Mouse (Mus musculus): ENCODE measurements around the gene 4930451I11Rik.
A peak's percentile ranks its signal among the peaks of the same experiment; 100 is the strongest.

The 4930451I11Rik gene

GRCm38 (mm10) chr7:126800269-126801056 lies 31.0 kb downstream of the 4930451I11Rik start:
- DNase-seq (ENCODE audit: low spot score in 2 of 2) = no peak

GRCm38 (mm10) chr7:126799468-126800268 lies 31.8 kb downstream of the 4930451I11Rik start:
- DNase-seq (ENCODE audit: low spot score in 2 of 2) = no peak

GRCm38 (mm10) chr7:126799050-126799467 lies 32.4 kb downstream of the 4930451I11Rik start:
- DNase-seq (ENCODE audit: low spot score in 2 of 2) = peak; percentile 96

- DNase-seq (ENCODE audit: low spot score in 2 of 2) = peak in 1 of 2 experiments; percentile 24
Measured at GRCm38 (mm10) chr7:126798127-126799049, 33.1 kb downstream of the 4930451I11Rik start.

GRCm38 (mm10) chr7:126797411-126798126 lies 33.9 kb downstream of the 4930451I11Rik start, which contains the start of gene Fam57b:
TSS of gene Fam57b (plus strand) at chr7:126797668.
- no peak for DNase-seq (ENCODE audit: low spot score in 2 of 2)

GRCm38 (mm10) chr7:126796350-126796932 lies 35.0 kb downstream of the 4930451I11Rik start:
- peak; percentile 32 to 53 for DNase-seq (ENCODE audit: low spot score in 2 of 2)

GRCm38 (mm10) chr7:126795387-126796317 lies 35.8 kb downstream of the 4930451I11Rik start:
- no peak for DNase-seq (ENCODE audit: low spot score in 2 of 2)

GRCm38 (mm10) chr7:126794271-126794605 lies 37.2 kb downstream of the 4930451I11Rik start:
- no peak for DNase-seq (ENCODE audit: low spot score in 2 of 2)

GRCm38 (mm10) chr7:126793456-126794270 lies 37.8 kb downstream of the 4930451I11Rik start:
- DNase-seq (ENCODE audit: low spot score in 2 of 2) = no peak

- DNase-seq (ENCODE audit: low spot score in 2 of 2) = no peak
Measured at GRCm38 (mm10) chr7:126792721-126793443, 38.6 kb downstream of the 4930451I11Rik start.

- peak; percentile 95 to 97 for DNase-seq (ENCODE audit: low spot score in 2 of 2)
Measured at GRCm38 (mm10) chr7:126791851-126792720, 39.4 kb downstream of the 4930451I11Rik start, which contains the start of gene Ppp4c. TSS of gene Ppp4c (minus strand) at chr7:126792496.

GRCm38 (mm10) chr7:126789141-126789540 lies 42.3 kb downstream of the 4930451I11Rik start:
- no peak for DNase-seq (ENCODE audit: low spot score in 2 of 2)

GRCm38 (mm10) chr7:126786142-126786541 lies 45.3 kb downstream of the 4930451I11Rik start:
- no peak for DNase-seq (ENCODE audit: low spot score in 2 of 2)

GRCm38 (mm10) chr7:126785056-126785455 lies 46.4 kb downstream of the 4930451I11Rik start:
- DNase-seq (ENCODE audit: low spot score in 2 of 2) = no peak

- DNase-seq (ENCODE audit: low spot score in 2 of 2) = no peak
Measured at GRCm38 (mm10) chr7:126784469-126784868, 47.0 kb downstream of the 4930451I11Rik start.

- no peak for DNase-seq (ENCODE audit: low spot score in 2 of 2)
Measured at GRCm38 (mm10) chr7:126782693-126783092, 48.7 kb downstream of the 4930451I11Rik start.

Measured in natural killer cell, adult 2 months (primary cell).